Mouse (Mus musculus): Measurements from ENCODE around the gene Prr13.

DNA sequence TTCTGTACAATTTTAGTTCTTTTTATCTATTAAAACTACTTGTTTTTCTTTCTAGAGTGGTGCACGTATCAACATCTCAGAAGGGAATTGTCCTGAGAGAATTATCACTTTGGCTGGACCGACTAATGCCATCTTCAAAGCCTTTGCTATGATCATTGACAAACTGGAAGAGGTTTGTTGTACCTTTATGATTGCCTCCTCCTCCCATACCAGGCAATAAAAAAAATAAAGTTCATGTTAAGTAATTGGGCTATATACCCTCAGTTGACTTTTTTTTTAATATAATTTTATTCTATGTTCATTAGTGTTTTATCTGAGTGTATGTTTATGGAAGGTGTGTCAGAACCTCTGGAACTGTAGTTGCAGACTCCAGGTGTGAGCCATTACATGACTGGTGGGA is 15.7 kb downstream of the Prr13 start:
- TF ChIP-seq CTCF (IDR thresholded peaks at IDR 0.05; ENCODE audit: insufficient read depth, low read length) (no peak), POLR2A (IDR thresholded peaks at IDR 0.05; ENCODE audit: borderline replicate concordance, extremely low read depth, low read depth, low read length) (no peak)

All from lung, adult 2 months (tissue).